ENCODE assay signal across 9 mouse cellular contexts in genomic region chr4:133297801-133298238, GRCm38 (mm10). TPM values are rescaled to one million over a fixed set of nuclear protein-coding genes. Genes with fewer than 3 reads are reported as not detected.
DNase-seq lines count a peak whose midpoint lies in the region; ATAC-seq and TF ChIP-seq lines count a peak whose summit lies in the region.
"Had no signal": no experiment of that assay in that cellular context is flagged by ENCODE, and none has a peak within 500 bp of the region (broad histone marks: within the 10 kb centered on the region; RNA-seq: fewer than 3 reads in every experiment).

No protein-coding gene starts in this region.

- H3K4me3 ChIP-seq in forebrain, embryonic 11.5 days (ENCODE audit: low read depth, low read length) = no peak overlapping the region
- no peak overlapping the region for H3K4me3 ChIP-seq in heart, embryonic 15.5 days
- H3K4me3 ChIP-seq in liver, embryonic 14.5 days (ENCODE audit: insufficient read depth in 1 of 2, low read depth in 2 of 2, low read length in 2 of 2) = no peak overlapping the region
- no peak overlapping the region for H3K4me3 ChIP-seq in neural tube, embryonic 12.5 days
- H3K4me3 ChIP-seq in stomach, postnatal 0 days (ENCODE audit: low read depth, low read length) = no peak overlapping the region
- H3K4me3 ChIP-seq: erythroblast, embryonic 14.5 days had no signal

- no peak overlapping the region for H3K4me2 ChIP-seq in forebrain, embryonic 11.5 days (ENCODE audit: low read depth, low read length, severe bottlenecking)
- no peak overlapping the region for H3K4me2 ChIP-seq in heart, embryonic 15.5 days
- H3K4me2 ChIP-seq in liver, embryonic 14.5 days (ENCODE audit: low read depth) = no peak overlapping the region
- H3K4me2 ChIP-seq in neural tube, embryonic 12.5 days (replicated peaks) = peak overlapping the region; percentile 10; the same call in 1 of the 2 replicates
- H3K4me2 ChIP-seq in stomach, postnatal 0 days (replicated peaks; ENCODE audit: low read depth) = no peak overlapping the region

- H3K36me3 ChIP-seq in forebrain, embryonic 11.5 days (ENCODE audit: control insufficient read depth, insufficient read depth, low read length) = no peaks in the 10 kb centered on the region; the same call in 1 of the 2 replicates
- H3K36me3 ChIP-seq in heart, embryonic 15.5 days = peaks cover 33% of the 10 kb centered on the region
- H3K36me3 ChIP-seq in liver, embryonic 14.5 days (replicated peaks; ENCODE audit: control insufficient read depth, insufficient read depth, low read depth) = peaks cover 3% of the 10 kb centered on the region; the same call in 1 of the 2 replicates
- H3K36me3 ChIP-seq in neural tube, embryonic 12.5 days = peaks cover 57% of the 10 kb centered on the region
- peaks cover 28% of the 10 kb centered on the region for H3K36me3 ChIP-seq in stomach, postnatal 0 days (ENCODE audit: control insufficient read depth, insufficient read depth, low read length)

- H3K9me3 ChIP-seq in forebrain, embryonic 11.5 days (ENCODE audit: control insufficient read depth, low read length) = no peaks in the 10 kb centered on the region
- no peaks in the 10 kb centered on the region for H3K9me3 ChIP-seq in heart, embryonic 15.5 days (replicated peaks)
- H3K9me3 ChIP-seq in liver, embryonic 14.5 days (ENCODE audit: control insufficient read depth, low read length) = no peaks in the 10 kb centered on the region
- H3K9me3 ChIP-seq in neural tube, embryonic 12.5 days = no peaks in the 10 kb centered on the region
- H3K9me3 ChIP-seq in stomach, postnatal 0 days (ENCODE audit: control insufficient read depth, low read length) = no peaks in the 10 kb centered on the region

- no peak for TF ChIP-seq EP300 in liver, embryonic 14.5 days (IDR thresholded peaks at IDR 0.05; ENCODE audit: low read depth)
- no peak for TF ChIP-seq EP300 in stomach, postnatal 0 days (optimal IDR thresholded peaks at IDR 0.05)

- TF ChIP-seq CTCF in liver, embryonic 14.5 days (IDR thresholded peaks at IDR 0.05; ENCODE audit: low read depth) = peak; percentile 98
- TF ChIP-seq CTCF in stomach, postnatal 0 days (IDR thresholded peaks at IDR 0.05; ENCODE audit: low read depth) = peak; percentile 96

- peak; percentile 70 to 76 for DNase-seq in CD8-positive naive resting alpha-beta T cell, adult 2 months (ENCODE audit: low read depth in 2 of 2, low spot score in 2 of 2)
- DNase-seq in c-Kit-positive CD71-negative TER-119-negative erythroid progenitor cells, embryonic 14.5 days (ENCODE audit: low read depth) = peak; percentile 42
- peak; percentile 88 for DNase-seq in forebrain, embryonic 11.5 days (ENCODE audit: low spot score)
- DNase-seq in kidney, postnatal 14 days = peak; percentile 88
- no peak for DNase-seq in liver, embryonic 14.5 days (ENCODE audit: low read depth in 3 of 3, low spot score in 3 of 3)
- peak; percentile 80 for DNase-seq in stomach, postnatal 0 days (ENCODE audit: low spot score)

- peaks cover 14% of the 10 kb centered on the region for H3K4me1 ChIP-seq in forebrain, embryonic 11.5 days (replicated peaks; ENCODE audit: control insufficient read depth, insufficient read depth, low read length)
- peaks cover 23% of the 10 kb centered on the region for H3K4me1 ChIP-seq in heart, embryonic 15.5 days (replicated peaks)
- H3K4me1 ChIP-seq in liver, embryonic 14.5 days (replicated peaks; ENCODE audit: control insufficient read depth in 2 of 2, insufficient read depth in 2 of 2, low read length in 1 of 2) = no peaks in the 10 kb centered on the region
- peaks cover 38% of the 10 kb centered on the region for H3K4me1 ChIP-seq in neural tube, embryonic 12.5 days
- no peaks in the 10 kb centered on the region for H3K4me1 ChIP-seq in stomach, postnatal 0 days (replicated peaks; ENCODE audit: control insufficient read depth, insufficient read depth)

- 5% methylated on average over 5 of the region's 5 CpGs for WGBS in forebrain, embryonic 11.5 days
- WGBS in heart, embryonic 15.5 days = 2% methylated on average over 5 of the region's 5 CpGs
- 6% methylated on average over 5 of the region's 5 CpGs for WGBS in liver, embryonic 14.5 days (ENCODE audit: insufficient replicate concordance)
- WGBS in neural tube, embryonic 12.5 days = 0% methylated on average over 5 of the region's 5 CpGs
- 2% methylated on average over 5 of the region's 5 CpGs for WGBS in stomach, postnatal 0 days

- no peak overlapping the region for H3K9ac ChIP-seq in forebrain, embryonic 11.5 days (ENCODE audit: low read length)
- H3K9ac ChIP-seq in heart, embryonic 15.5 days = no peak overlapping the region
- no peak overlapping the region for H3K9ac ChIP-seq in liver, embryonic 14.5 days (replicated peaks)
- 0 out of 2 replicates have a peak overlapping the region, but pooled peaks have one; percentile 1 for H3K9ac ChIP-seq in neural tube, embryonic 12.5 days
- no peak overlapping the region; the same call in 1 of the 2 replicates for H3K9ac ChIP-seq in stomach, postnatal 0 days (ENCODE audit: low read length)

- no peaks in the 10 kb centered on the region for H3K27me3 ChIP-seq in forebrain, embryonic 11.5 days (ENCODE audit: control insufficient read depth, insufficient read depth, low read length)
- no peaks in the 10 kb centered on the region for H3K27me3 ChIP-seq in heart, embryonic 15.5 days
- no peaks in the 10 kb centered on the region for H3K27me3 ChIP-seq in liver, embryonic 14.5 days (ENCODE audit: control insufficient read depth, insufficient read depth, low read length)
- no peaks in the 10 kb centered on the region for H3K27me3 ChIP-seq in neural tube, embryonic 12.5 days (replicated peaks)
- H3K27me3 ChIP-seq in stomach, postnatal 0 days (ENCODE audit: control insufficient read depth, insufficient read depth, low read length) = no peaks in the 10 kb centered on the region

- no peak overlapping the region for H3K27ac ChIP-seq in forebrain, embryonic 11.5 days (ENCODE audit: low read depth, low read length)
- no peak overlapping the region for H3K27ac ChIP-seq in heart, embryonic 15.5 days
- no peak overlapping the region for H3K27ac ChIP-seq in liver, embryonic 14.5 days
- H3K27ac ChIP-seq in neural tube, embryonic 12.5 days = peak overlapping the region; percentile 57; the same call in 1 of the 2 replicates
- 0 out of 2 replicates have a peak overlapping the region, but pooled peaks have one; percentile 56 for H3K27ac ChIP-seq in stomach, postnatal 0 days (replicated peaks)

- peak; percentile 79; the same call in 1 of the 2 replicates for ATAC-seq in forebrain, embryonic 11.5 days (replicated peaks; ENCODE audit: low FRiP score)
- peak; percentile 60 for ATAC-seq in heart, embryonic 15.5 days (replicated peaks; ENCODE audit: insufficient number of reproducible peaks, insufficient read depth, low FRiP score, low read depth)
- peak; percentile 60; the same call in 1 of the 2 replicates for ATAC-seq in liver, embryonic 14.5 days (ENCODE audit: insufficient read depth)
- ATAC-seq in neural tube, embryonic 12.5 days (ENCODE audit: low FRiP score, low read depth) = peak; percentile 67
- ATAC-seq in stomach, postnatal 0 days (ENCODE audit: low FRiP score, low TSS enrichment) = peak; percentile 78

RNA-seq across cellular contexts. Expression of gene Tmem222, which starts 20.2 kb away (rescaled TPM):
- polyA plus RNA-seq in forebrain, embryonic 11.5 days (2014; fragmentation: Nextera tagmentation; extraction: Ambion mirVana) = 80.6 and 90.9 TPM in 2 replicates
- 46.1 and 58.9 TPM in 2 replicates for polyA plus RNA-seq in heart, embryonic 15.5 days (2015; fragmentation: Nextera tagmentation; extraction: Ambion mirVana)
- 31.6 and 35.3 TPM in 2 replicates for polyA plus RNA-seq in liver, embryonic 14.5 days (2012; rRNA removed)
- polyA plus RNA-seq in liver, embryonic 14.5 days (2014; fragmentation: Nextera tagmentation; extraction: Ambion mirVana) = 36.4 and 38.7 TPM in 2 replicates
- 82.0 and 84.2 TPM in 2 replicates for polyA plus RNA-seq in neural tube, embryonic 12.5 days (2016; fragmentation: Nextera tagmentation; extraction: Ambion mirVana)
- 51.4 and 53.9 TPM in 2 replicates for polyA plus RNA-seq in stomach, postnatal 0 days (2015; fragmentation: Nextera tagmentation; extraction: Ambion mirVana)

RNA-seq across cellular contexts. Expression of gene Sytl1, which starts 34.9 kb away (rescaled TPM):
- polyA plus RNA-seq in forebrain, embryonic 11.5 days (2014; fragmentation: Nextera tagmentation; extraction: Ambion mirVana) = 1.5 and 2.8 TPM in 2 replicates
- 0.96 and 4.9 TPM in 2 replicates for polyA plus RNA-seq in heart, embryonic 15.5 days (2015; fragmentation: Nextera tagmentation; extraction: Ambion mirVana)
- 0.52 and 0.56 TPM in 2 replicates for polyA plus RNA-seq in liver, embryonic 14.5 days (2012; rRNA removed)
- 0.48 and 0.80 TPM in 2 replicates for polyA plus RNA-seq in liver, embryonic 14.5 days (2014; fragmentation: Nextera tagmentation; extraction: Ambion mirVana)
- polyA plus RNA-seq in neural tube, embryonic 12.5 days (2016; fragmentation: Nextera tagmentation; extraction: Ambion mirVana) = 0.66 and 0.73 TPM in 2 replicates
- 93.5 and 109 TPM in 2 replicates for polyA plus RNA-seq in stomach, postnatal 0 days (2015; fragmentation: Nextera tagmentation; extraction: Ambion mirVana)

RNA-seq across cellular contexts. Expression of gene Wdtc1, which starts 55.5 kb away (rescaled TPM):
- 21.0 and 24.7 TPM in 2 replicates for polyA plus RNA-seq in forebrain, embryonic 11.5 days (2014; fragmentation: Nextera tagmentation; extraction: Ambion mirVana)
- polyA plus RNA-seq in heart, embryonic 15.5 days (2015; fragmentation: Nextera tagmentation; extraction: Ambion mirVana) = 11.4 and 14.3 TPM in 2 replicates
- polyA plus RNA-seq in liver, embryonic 14.5 days (2012; rRNA removed) = 6.4 and 7.0 TPM in 2 replicates
- polyA plus RNA-seq in liver, embryonic 14.5 days (2014; fragmentation: Nextera tagmentation; extraction: Ambion mirVana) = 7.3 and 9.1 TPM in 2 replicates
- 22.3 and 28.3 TPM in 2 replicates for polyA plus RNA-seq in neural tube, embryonic 12.5 days (2016; fragmentation: Nextera tagmentation; extraction: Ambion mirVana)
- 6.2 and 7.7 TPM in 2 replicates for polyA plus RNA-seq in stomach, postnatal 0 days (2015; fragmentation: Nextera tagmentation; extraction: Ambion mirVana)

RNA-seq across cellular contexts. Expression of gene Map3k6, which starts 57.2 kb away (rescaled TPM):
- 1.2 and 3.0 TPM in 2 replicates for polyA plus RNA-seq in forebrain, embryonic 11.5 days (2014; fragmentation: Nextera tagmentation; extraction: Ambion mirVana)
- 2.9 and 3.4 TPM in 2 replicates for polyA plus RNA-seq in heart, embryonic 15.5 days (2015; fragmentation: Nextera tagmentation; extraction: Ambion mirVana)
- polyA plus RNA-seq in liver, embryonic 14.5 days (2012; rRNA removed) = 2.0 and 2.4 TPM in 2 replicates
- 1.2 and 1.5 TPM in 2 replicates for polyA plus RNA-seq in liver, embryonic 14.5 days (2014; fragmentation: Nextera tagmentation; extraction: Ambion mirVana)
- 2.1 and 3.2 TPM in 2 replicates for polyA plus RNA-seq in neural tube, embryonic 12.5 days (2016; fragmentation: Nextera tagmentation; extraction: Ambion mirVana)
- 17.6 and 21.5 TPM in 2 replicates for polyA plus RNA-seq in stomach, postnatal 0 days (2015; fragmentation: Nextera tagmentation; extraction: Ambion mirVana)

Comparison
In these comparisons a context has a peak if more than half of its experiments do, and no peak if none do; other contexts are left out.
1. DNase-seq: peak in CD8-positive naive resting alpha-beta T cell, adult 2 months (2 of 2), c-Kit-positive CD71-negative TER-119-negative erythroid progenitor cells, embryonic 14.5 days (single experiment), forebrain, embryonic 11.5 days (single experiment), kidney, postnatal 14 days (single experiment) and stomach, postnatal 0 days (single experiment); none in liver, embryonic 14.5 days (0 of 3).
2. H3K27ac ChIP-seq: peak in neural tube, embryonic 12.5 days (single experiment) and stomach, postnatal 0 days (single experiment); none in forebrain, embryonic 11.5 days (single experiment), heart, embryonic 15.5 days (single experiment) and liver, embryonic 14.5 days (single experiment).
3. RNA of gene Sytl1, which starts 34.9 kb away (polyA plus RNA-seq): 93.5 to 109 TPM in stomach, postnatal 0 days; 1.5 to 2.8 TPM in forebrain, embryonic 11.5 days, 0.96 to 4.9 TPM in heart, embryonic 15.5 days, 0.66 to 0.73 TPM in neural tube, embryonic 12.5 days and 0.48 to 0.80 TPM in liver, embryonic 14.5 days; every median in the first group is over 10 times any median in the second.
4. Peak in every context shown above with its lines, with median percentiles within 50 percentile points of each other: ATAC-seq.